Mouse (Mus musculus): ENCODE data around the gene Spata5. TPM values are rescaled to one million over a fixed set of nuclear protein-coding genes. Genes with fewer than 3 reads are reported as not detected.

Gene Spata5
- total and polyA plus RNA-seq, 3 experiments: 2.1 to 13.9 (median 12.4) TPM

- no peak overlapping the region for H3K9ac ChIP-seq (ENCODE audit: low read depth, low read length)
- intact Hi-C loops (cut with DNase I): no loop called here
- H3K27me3 ChIP-seq (ENCODE audit: control insufficient read depth, insufficient read depth, low read length): no peaks in the 10 kb centered on the region
- peaks cover 4% of the 10 kb centered on the region for H3K4me1 ChIP-seq (ENCODE audit: control insufficient read depth, insufficient read depth, low read length)
- TF ChIP-seq POLR2A (IDR thresholded peaks at IDR 0.05; ENCODE audit: insufficient read depth, low read depth, low read length) (no peak), CTCF (IDR thresholded peaks at IDR 0.05) (no peak)
- H3K4me3 ChIP-seq: no peak overlapping the region
- WGBS: 85% methylated on average over 2 of the region's 2 CpGs
- DNase-seq: no peak
- H3K27ac ChIP-seq: no peak overlapping the region
- H3K36me3 ChIP-seq (ENCODE audit: control insufficient read depth, insufficient read depth, low read length): no peaks in the 10 kb centered on the region
- no peaks in the 10 kb centered on the region for H3K79me2 ChIP-seq (replicated peaks; ENCODE audit: control insufficient read depth, insufficient read depth, low read length)
Measured at GRCm38 (mm10) chr3:37610670-37611069, 191.0 kb downstream of the Spata5 start.

- no peaks in the 10 kb centered on the region for H3K79me2 ChIP-seq (replicated peaks; ENCODE audit: control insufficient read depth, insufficient read depth, low read length)
- 37% methylated on average over 10 of the region's 10 CpGs for WGBS
- no peaks in the 10 kb centered on the region; the same call in 1 of the 2 replicates for H3K4me1 ChIP-seq (ENCODE audit: control insufficient read depth, insufficient read depth, low read length)
- intact Hi-C loops (cut with DNase I): no loop called here
- no peaks in the 10 kb centered on the region for H3K36me3 ChIP-seq (ENCODE audit: control insufficient read depth, insufficient read depth, low read length)
- peak; percentile 53 to 58 for DNase-seq
- no peak overlapping the region for H3K9ac ChIP-seq (ENCODE audit: low read depth, low read length)
- H3K27me3 ChIP-seq (ENCODE audit: control insufficient read depth, insufficient read depth, low read length): no peaks in the 10 kb centered on the region
- no peak overlapping the region for H3K4me3 ChIP-seq
- H3K27ac ChIP-seq: no peak overlapping the region
- TF ChIP-seq EP300 (IDR thresholded peaks at IDR 0.05; ENCODE audit: insufficient read depth, low read depth, low read length) (peak; percentile 54; the same call in 1 of the 2 replicates), POLR2A (IDR thresholded peaks at IDR 0.05; ENCODE audit: insufficient read depth, low read depth, low read length) (no peak), CTCF (IDR thresholded peaks at IDR 0.05) (no peak)
Measured at GRCm38 (mm10) chr3:37613722-37614121, 194.0 kb downstream of the Spata5 start.

- Histone ChIP-seq H3K9ac (ENCODE audit: low read depth, low read length) (no peak overlapping the region), H3K79me2 (replicated peaks; ENCODE audit: control insufficient read depth, insufficient read depth, low read length) (no peaks in the 10 kb centered on the region), H3K4me1 (ENCODE audit: control insufficient read depth, insufficient read depth, low read length) (no peaks in the 10 kb centered on the region; the same call in 1 of the 2 replicates), H3K36me3 (ENCODE audit: control insufficient read depth, insufficient read depth, low read length) (no peaks in the 10 kb centered on the region), H3K27me3 (ENCODE audit: control insufficient read depth, insufficient read depth, low read length) (no peaks in the 10 kb centered on the region), H3K4me3 (no peak overlapping the region), H3K27ac (no peak overlapping the region)
- intact Hi-C loops (cut with DNase I): no loop called here
- WGBS: 83% methylated on average over 10 of the region's 10 CpGs
- TF ChIP-seq CTCF (IDR thresholded peaks at IDR 0.05): no peak
- no peak for TF ChIP-seq EP300 (IDR thresholded peaks at IDR 0.05; ENCODE audit: insufficient read depth, low read depth, low read length)
- no peak for TF ChIP-seq POLR2A (IDR thresholded peaks at IDR 0.05; ENCODE audit: insufficient read depth, low read depth, low read length)
- DNase-seq: no peak
Measured at GRCm38 (mm10) chr3:37614878-37615650, 195.4 kb downstream of the Spata5 start.

GRCm38 (mm10) chr3:37616586-37617547 lies 197.2 kb downstream of the Spata5 start:
- Histone ChIP-seq H3K9ac (ENCODE audit: low read depth, low read length) (no peak overlapping the region), H3K27ac (peak overlapping the region; percentile 5), H3K4me1 (ENCODE audit: control insufficient read depth, insufficient read depth, low read length) (no peaks in the 10 kb centered on the region; the same call in 1 of the 2 replicates), H3K36me3 (ENCODE audit: control insufficient read depth, insufficient read depth, low read length) (no peaks in the 10 kb centered on the region), H3K27me3 (ENCODE audit: control insufficient read depth, insufficient read depth, low read length) (no peaks in the 10 kb centered on the region), H3K4me3 (no peak overlapping the region), H3K79me2 (replicated peaks; ENCODE audit: control insufficient read depth, insufficient read depth, low read length) (no peaks in the 10 kb centered on the region)
- DNase-seq: peak in 1 of 2 experiments; percentile 17
- no peak for TF ChIP-seq POLR2A (IDR thresholded peaks at IDR 0.05; ENCODE audit: insufficient read depth, low read depth, low read length)
- TF ChIP-seq EP300 (IDR thresholded peaks at IDR 0.05; ENCODE audit: insufficient read depth, low read depth, low read length): no peak
- no peak for TF ChIP-seq CTCF (IDR thresholded peaks at IDR 0.05)
- intact Hi-C loops (cut with DNase I): no loop called here
- 71% methylated on average over 21 of the region's 21 CpGs for WGBS

Other genes starting within 250 kb of the Spata5 start
- gene Il21, start 187.3 kb upstream of the Spata5 start, total RNA-seq (2021): not detected
- gene Il21, start 187.3 kb upstream of the Spata5 start, polyA plus RNA-seq (2012; rRNA removed): not detected in 2 replicates
- 1 to 10 TPM in 1 of 2 experiments, under 1 TPM in 1; 0.97 to 1.1 TPM for gene Bbs12, start 107.3 kb upstream of the Spata5 start, total RNA-seq (2021)
- gene Bbs12, start 107.3 kb upstream of the Spata5 start, polyA plus RNA-seq (2012; rRNA removed): 0.49 and 1.1 TPM in 2 replicates
- under 1 TPM; 0.63 to 0.70 TPM for gene Cetn4, start 107.2 kb upstream of the Spata5 start, total RNA-seq (2021)
- 0.57 and 0.79 TPM in 2 replicates for gene Cetn4, start 107.2 kb upstream of the Spata5 start, polyA plus RNA-seq (2012; rRNA removed)
- gene Fgf2, start 71.5 kb upstream of the Spata5 start, total RNA-seq (2021): 10 to 100 TPM in 1 of 2 experiments, 1 to 10 TPM in 1; 9.0 to 14.2 TPM
- 3.6 and 9.7 TPM in 2 replicates for gene Fgf2, start 71.5 kb upstream of the Spata5 start, polyA plus RNA-seq (2012; rRNA removed)
- gene Nudt6, start 315 bp downstream of the Spata5 start, total RNA-seq (2021): 10 to 100 TPM; 26.6 to 32.1 TPM
- 34.5 and 37.3 TPM in 2 replicates for gene Nudt6, start 315 bp downstream of the Spata5 start, polyA plus RNA-seq (2012; rRNA removed)
- 10 to 100 TPM; 20.7 to 28.8 TPM for gene Spry1, start 220.1 kb downstream of the Spata5 start, total RNA-seq (2021)
- gene Spry1, start 220.1 kb downstream of the Spata5 start, polyA plus RNA-seq (2012; rRNA removed): 34.6 and 38.1 TPM in 2 replicates